Mouse (Mus musculus) limb, embryonic 11.5 days (tissue): ENCODE measurements around the gene Tctex1d2. TPM values are rescaled to one million over a fixed set of nuclear protein-coding genes. Genes with fewer than 3 reads are reported as not detected.
A peak's percentile ranks its signal among the peaks of the same experiment; 100 is the strongest.

ENCODE experiments used
- ATAC-seq: fragments of 200-750 bp; cut with Nextera tagmentation; 2 replicates; pipeline ENCODE4 v1.8.0; 2017; ENCODE audit warnings: low read depth; ENCODE audit not compliant: insufficient number of reproducible peaks, low FRiP score, low TSS enrichment
- DNase-seq: peaks from one replicate; pipeline ENCODE4 v3.0.0-alpha.2; 2015; ENCODE audit warnings: low spot score
- H3K27ac ChIP-seq: fragments of 300-500 bp; sonication (generic); replicated peaks from 2 replicates; pipeline ENCODE4 v1.5.1; 2014; ENCODE audit warnings: low read depth, mild to moderate bottlenecking, low read length
- H3K27me3 ChIP-seq: fragments of 300-500 bp; sonication (generic); 2 replicates; pipeline ENCODE4 v1.6.1; 2014; ENCODE audit warnings: mild to moderate bottlenecking, low read length, mixed read lengths; ENCODE audit not compliant: control insufficient read depth, insufficient read depth
- H3K36me3 ChIP-seq: fragments of 300-500 bp; sonication (generic); 2 replicates; pipeline ENCODE4 v1.6.1; 2014; ENCODE audit warnings: mild to moderate bottlenecking, low read length, moderate library complexity, mixed read lengths; ENCODE audit not compliant: control insufficient read depth, insufficient read depth
- H3K4me1 ChIP-seq: fragments of 300-500 bp; sonication (generic); 2 replicates; pipeline ENCODE4 v1.6.1; 2014; ENCODE audit warnings: low read length, mixed read lengths; ENCODE audit not compliant: control insufficient read depth, insufficient read depth
- H3K4me2 ChIP-seq: fragments of 300-500 bp; sonication (generic); 2 replicates; pipeline ENCODE4 v1.6.1; 2014; ENCODE audit warnings: low read depth, mild to moderate bottlenecking, moderate library complexity; ENCODE audit not compliant: severe bottlenecking
- H3K4me3 ChIP-seq: fragments of 300-500 bp; sonication (generic); 2 replicates; pipeline ENCODE4 v1.5.1; 2014; ENCODE audit warnings: low read depth, low read length
- H3K9ac ChIP-seq: fragments of 300-500 bp; sonication (generic); 2 replicates; pipeline ENCODE4 v1.6.1; 2014; ENCODE audit warnings: mild to moderate bottlenecking, low read length
- H3K9me3 ChIP-seq: fragments of 300-500 bp; sonication (generic); 2 replicates; pipeline ENCODE4 v1.6.1; 2016; ENCODE audit warnings: low read length; ENCODE audit not compliant: control insufficient read depth
- WGBS: fragments of 180-500 bp; shearing (Covaris S2); extraction: QIAGEN DNeasy Blood & Tissue Kit; methylation state at CpG from one replicate; pipeline ENCODE4 v1.1.7; 2014; 5-methylcytosine and 5-hydroxymethylcytosine counted together
- polyA plus RNA-seq: library from polyadenylated mRNA; unstranded; fragments of >200 nt; fragmentation: Nextera tagmentation; extraction: Ambion mirVana; gene quantifications from 2 replicates; pipeline ENCODE4 v1.2.1, GENCODE M21; 2014

The Tctex1d2 gene
- polyA plus RNA-seq, 1 experiment from 2014 or later: 32.1 TPM

DNA sequence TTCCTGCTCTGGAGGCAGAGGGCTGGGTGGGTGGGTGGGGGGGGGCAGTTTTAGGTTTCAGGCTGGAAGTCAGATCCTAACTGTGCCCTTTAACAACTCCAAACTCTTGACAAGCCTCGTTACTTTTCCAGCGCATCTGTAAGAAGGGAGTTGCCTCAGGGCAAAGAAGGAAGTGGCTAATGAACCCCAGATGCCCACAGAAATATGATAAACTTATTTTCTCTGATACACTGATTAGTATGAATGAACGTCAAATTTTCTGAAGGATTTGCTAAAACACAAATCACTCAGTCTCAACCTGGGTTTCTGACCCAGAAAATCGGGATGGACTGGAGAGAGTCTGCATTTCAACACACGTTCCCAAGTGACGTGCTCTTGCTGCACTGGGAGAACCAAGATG lies 12.8 kb upstream of the Tctex1d2 start:
- no peak overlapping the region for H3K27ac ChIP-seq
- no peak overlapping the region for H3K9ac ChIP-seq
- 50% methylated on average over 6 of the region's 6 CpGs for WGBS

DNA sequence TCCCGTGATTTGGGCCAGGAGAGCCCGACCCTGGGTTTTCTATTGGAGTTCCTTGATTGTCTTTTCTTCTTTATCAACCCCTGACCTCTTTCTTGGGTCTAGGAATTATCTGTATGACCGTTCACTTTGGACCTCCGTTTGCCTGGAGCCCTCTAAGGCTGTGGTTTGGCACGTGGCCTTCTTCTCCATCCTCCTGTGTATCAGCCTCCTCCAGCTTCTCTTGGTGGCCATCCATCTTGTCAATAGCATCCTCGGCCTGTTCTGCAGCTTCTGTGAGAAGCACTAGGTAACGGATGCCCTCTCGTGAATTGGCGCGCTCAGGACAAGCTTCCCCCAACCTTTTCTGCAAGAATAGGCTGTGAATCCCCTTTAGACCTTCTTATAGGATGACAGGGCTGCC lies 11.8 kb upstream of the Tctex1d2 start:
- Histone ChIP-seq H3K27ac (no peak overlapping the region), H3K4me2 (no peak overlapping the region), H3K9ac (no peak overlapping the region), H3K4me3 (no peak overlapping the region), H3K4me1 (no peaks in the 10 kb centered on the region), H3K36me3 (no peaks in the 10 kb centered on the region), H3K27me3 (no peaks in the 10 kb centered on the region), H3K9me3 (no peaks in the 10 kb centered on the region)
- WGBS: 82% methylated on average over 10 of the region's 10 CpGs
- no peak for DNase-seq
- no peak for ATAC-seq

More for the DNA sequence above, 12.8 kb upstream of the Tctex1d2 start:
- Histone ChIP-seq H3K4me3 (no peak overlapping the region), H3K4me1 (no peaks in the 10 kb centered on the region), H3K27me3 (no peaks in the 10 kb centered on the region), H3K9me3 (no peaks in the 10 kb centered on the region), H3K4me2 (no peak overlapping the region), H3K36me3 (no peaks in the 10 kb centered on the region)
- ATAC-seq (no peak), DNase-seq (no peak)

DNA sequence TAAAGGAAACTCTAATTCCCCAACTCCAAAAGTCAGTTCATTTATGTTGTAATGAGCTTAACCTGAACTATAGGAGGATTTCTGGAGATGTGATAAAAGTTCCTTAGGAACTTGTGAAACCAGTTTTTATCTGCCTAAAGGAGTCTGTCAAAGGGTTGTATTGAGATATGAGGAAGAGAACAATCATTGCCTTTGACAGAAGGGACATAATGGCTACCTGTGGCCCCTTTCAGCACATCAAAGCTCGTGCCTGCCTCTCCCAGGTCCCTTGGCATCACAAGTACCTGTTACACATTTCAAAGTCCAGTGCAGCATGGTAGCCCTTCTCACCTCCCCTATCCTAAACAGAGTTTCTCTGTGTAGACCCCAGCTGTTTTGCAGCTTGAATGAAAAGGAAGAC lies 2.0 kb upstream of the Tctex1d2 start:
- 40% methylated on average over 1 of the region's 1 CpGs for WGBS
- no peak for ATAC-seq

DNA sequence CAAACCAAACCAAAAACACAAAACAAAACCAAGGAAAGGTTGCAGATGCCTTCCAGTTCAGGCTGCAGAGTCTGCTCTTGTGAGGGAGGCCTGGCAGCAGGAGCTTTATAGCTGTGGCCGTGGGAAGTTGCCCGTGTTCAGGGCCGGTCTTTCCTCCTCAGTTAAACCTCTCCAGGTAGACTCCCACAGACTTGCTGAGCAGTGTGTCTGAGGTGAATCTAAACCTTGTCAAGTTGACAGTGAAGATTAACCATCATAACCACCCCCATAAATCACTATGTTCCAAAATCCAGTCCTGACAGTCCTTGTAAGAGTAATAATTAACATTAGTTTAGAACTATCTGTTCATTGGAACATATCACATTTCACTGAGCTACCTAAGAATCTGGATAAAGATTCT lies 8.0 kb downstream of the Tctex1d2 start:
- Histone ChIP-seq H3K9me3 (no peaks in the 10 kb centered on the region), H3K4me1 (0 out of 2 replicates have a peak, but pooled peaks cover 3% of the 10 kb centered on the region), H3K4me2 (no peak overlapping the region), H3K27ac (no peak overlapping the region), H3K36me3 (no peaks in the 10 kb centered on the region), H3K9ac (no peak overlapping the region), H3K27me3 (no peaks in the 10 kb centered on the region), H3K4me3 (no peak overlapping the region)
- 84% methylated on average over 3 of the region's 3 CpGs for WGBS
- DNase-seq: no peak
- ATAC-seq: no peak

More for the DNA sequence above, 2.0 kb upstream of the Tctex1d2 start:
- H3K27ac ChIP-seq: no peak overlapping the region
- no peak overlapping the region for H3K4me3 ChIP-seq
- no peak overlapping the region for H3K4me2 ChIP-seq
- DNase-seq: no peak
- H3K4me1 ChIP-seq: no peaks in the 10 kb centered on the region
- no peaks in the 10 kb centered on the region for H3K27me3 ChIP-seq
- H3K9ac ChIP-seq: no peak overlapping the region
- H3K9me3 ChIP-seq: no peaks in the 10 kb centered on the region
- H3K36me3 ChIP-seq: no peaks in the 10 kb centered on the region

DNA sequence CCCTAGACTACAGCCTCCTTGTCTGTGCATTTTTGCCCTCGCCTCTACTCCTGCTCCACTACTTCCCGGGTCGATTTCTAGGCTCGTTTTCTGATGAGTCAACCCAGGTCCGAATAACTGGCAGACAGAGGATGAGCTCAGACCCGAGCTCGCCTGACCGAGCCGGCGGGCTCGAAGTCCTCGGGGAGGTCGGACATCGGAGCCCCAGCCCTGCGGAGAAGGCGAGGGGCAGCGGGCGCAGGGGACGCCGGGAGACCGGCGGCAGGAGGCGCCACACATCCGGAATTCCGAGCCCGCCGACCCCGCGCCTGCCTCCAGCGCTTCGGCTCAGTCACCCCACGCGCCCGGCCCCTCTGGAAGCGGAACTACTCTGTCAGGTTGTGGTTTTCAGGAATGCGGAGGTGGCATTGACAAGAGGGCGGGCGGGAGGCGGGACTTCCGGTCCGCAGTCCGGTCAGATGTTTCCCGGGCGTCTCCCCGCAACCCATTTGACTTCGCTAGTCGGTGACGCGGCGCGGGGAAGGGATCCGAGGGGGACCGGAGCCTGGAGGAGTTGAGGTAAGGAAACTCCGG lies 11.1 kb downstream of the Tctex1d2 start, which contains the start of gene Pcyt1a:
TSS of gene Pcyt1a (plus strand) at position 448 of the 573 bp plus-strand sequence.
- ATAC-seq (peak; percentile 92), DNase-seq (peak; percentile 95)
- 0 out of 2 replicates have a peak, but pooled peaks cover 3% of the 10 kb centered on the region for H3K4me1 ChIP-seq
- no peaks in the 10 kb centered on the region for H3K36me3 ChIP-seq
- whole genome bisulfite sequencing: under 1% methylated on average over 54 of the region's 54 CpGs
- no peaks in the 10 kb centered on the region for H3K27me3 ChIP-seq
- peak within 1 kb of the TSS; percentile 74 for H3K9ac ChIP-seq
- H3K27ac ChIP-seq: peak within 1 kb of the TSS; percentile 56; the same call in 1 of the 2 replicates
- peak within 1 kb of the TSS; percentile 95 for H3K4me2 ChIP-seq
- peak within 1 kb of the TSS; percentile 72 for H3K4me3 ChIP-seq
- no peaks in the 10 kb centered on the region for H3K9me3 ChIP-seq

DNA sequence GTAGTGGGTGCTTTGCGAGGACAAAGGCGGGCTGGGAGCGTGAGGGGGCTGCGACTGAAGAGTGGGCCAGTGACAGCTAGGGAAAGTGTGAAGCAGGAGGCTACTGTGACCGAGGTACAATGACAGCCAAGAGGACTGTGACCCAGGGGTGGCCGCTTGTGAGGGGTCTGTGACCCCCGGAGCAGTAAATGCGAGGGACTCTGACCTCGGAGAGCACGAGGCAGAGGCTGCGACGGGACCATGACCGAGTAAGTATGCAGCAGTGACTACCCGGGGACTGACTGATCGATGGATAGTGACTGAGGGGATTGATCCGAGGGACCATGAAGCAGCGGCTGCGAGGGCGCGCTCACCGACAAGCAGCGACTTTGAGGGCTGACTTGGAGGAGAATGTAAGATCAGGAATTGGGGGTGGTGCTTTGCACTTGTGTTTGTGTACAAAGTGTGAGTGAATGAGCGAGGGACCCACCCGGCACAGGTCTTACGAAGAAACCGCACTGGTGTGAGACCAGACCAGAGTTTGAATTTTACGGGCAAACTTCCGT lies 11.6 kb downstream of the Tctex1d2 start:
- H3K4me2 ChIP-seq: peak overlapping the region; percentile 95
- 0 out of 2 replicates have a peak, but pooled peaks cover 3% of the 10 kb centered on the region for H3K4me1 ChIP-seq
- ATAC-seq: peak; percentile 75
- no peaks in the 10 kb centered on the region for H3K27me3 ChIP-seq
- no peaks in the 10 kb centered on the region for H3K9me3 ChIP-seq
- H3K4me3 ChIP-seq: peak overlapping the region; percentile 72
- no peak for DNase-seq
- 2% methylated on average over 28 of the region's 28 CpGs for WGBS
- no peaks in the 10 kb centered on the region for H3K36me3 ChIP-seq
- H3K27ac ChIP-seq: no peak overlapping the region; the same call in 1 of the 2 replicates
- peak overlapping the region; percentile 74 for H3K9ac ChIP-seq

DNA sequence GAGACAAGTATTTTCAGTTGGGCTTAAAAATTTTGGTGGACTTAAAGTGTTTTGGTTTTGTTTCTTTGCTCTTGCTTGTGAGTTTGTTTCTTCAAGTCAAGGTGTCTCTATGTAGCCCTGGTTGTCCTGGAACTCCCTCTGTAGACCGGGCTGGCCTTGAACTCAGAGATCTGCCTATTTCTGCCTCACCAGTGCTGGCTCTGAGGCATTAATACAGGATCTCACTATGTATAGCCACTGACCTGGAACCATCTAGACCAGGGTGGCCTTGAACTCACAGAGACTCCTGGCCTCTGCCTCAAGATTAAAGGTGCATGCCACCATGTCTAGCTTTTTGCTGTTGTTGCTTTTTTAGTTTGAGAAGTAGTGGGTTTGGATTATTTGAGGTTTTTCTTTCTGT lies 12.4 kb downstream of the Tctex1d2 start:
- Histone ChIP-seq H3K27ac (no peak overlapping the region), H3K4me3 (no peak overlapping the region), H3K9ac (0 out of 2 replicates have a peak overlapping the region, but pooled peaks have one; percentile 74), H3K36me3 (no peaks in the 10 kb centered on the region), H3K4me2 (peak overlapping the region; percentile 95; the same call in 1 of the 2 replicates), H3K27me3 (no peaks in the 10 kb centered on the region), H3K9me3 (no peaks in the 10 kb centered on the region), H3K4me1 (0 out of 2 replicates have a peak, but pooled peaks cover 3% of the 10 kb centered on the region)
- no peak for DNase-seq
- WGBS: 93% methylated on average over 1 of the region's 1 CpGs
- no peak for ATAC-seq

DNA sequence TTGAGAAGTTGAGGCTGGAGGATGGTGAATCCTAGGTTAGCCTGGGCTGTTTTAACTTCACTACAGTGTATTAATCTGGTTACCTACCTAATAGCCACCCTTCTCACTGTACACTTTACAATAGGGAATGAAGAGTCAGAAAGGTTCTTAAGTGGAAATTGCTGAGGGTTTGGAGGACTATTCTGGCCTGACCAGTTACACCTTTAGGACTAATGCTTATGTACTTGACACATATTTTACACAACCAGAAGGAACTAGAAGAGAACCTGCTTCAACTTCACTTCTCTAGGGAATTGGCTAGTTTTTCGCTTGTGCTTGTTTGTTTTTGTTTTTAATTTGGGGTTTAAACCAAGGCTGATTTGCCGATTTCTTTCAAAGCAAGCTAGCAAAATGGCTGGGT lies 13.6 kb downstream of the Tctex1d2 start:
- ATAC-seq (no peak), DNase-seq (no peak)
- Histone ChIP-seq H3K4me1 (0 out of 2 replicates have a peak, but pooled peaks cover 3% of the 10 kb centered on the region), H3K36me3 (no peaks in the 10 kb centered on the region), H3K4me2 (no peak overlapping the region), H3K27me3 (no peaks in the 10 kb centered on the region), H3K9ac (no peak overlapping the region), H3K4me3 (no peak overlapping the region), H3K9me3 (no peaks in the 10 kb centered on the region), H3K27ac (no peak overlapping the region)
- 84% methylated on average over 2 of the region's 2 CpGs for WGBS
